Comparison of ENCODE assay signal across 8 mouse cellular contexts in the genomic region with DNA sequence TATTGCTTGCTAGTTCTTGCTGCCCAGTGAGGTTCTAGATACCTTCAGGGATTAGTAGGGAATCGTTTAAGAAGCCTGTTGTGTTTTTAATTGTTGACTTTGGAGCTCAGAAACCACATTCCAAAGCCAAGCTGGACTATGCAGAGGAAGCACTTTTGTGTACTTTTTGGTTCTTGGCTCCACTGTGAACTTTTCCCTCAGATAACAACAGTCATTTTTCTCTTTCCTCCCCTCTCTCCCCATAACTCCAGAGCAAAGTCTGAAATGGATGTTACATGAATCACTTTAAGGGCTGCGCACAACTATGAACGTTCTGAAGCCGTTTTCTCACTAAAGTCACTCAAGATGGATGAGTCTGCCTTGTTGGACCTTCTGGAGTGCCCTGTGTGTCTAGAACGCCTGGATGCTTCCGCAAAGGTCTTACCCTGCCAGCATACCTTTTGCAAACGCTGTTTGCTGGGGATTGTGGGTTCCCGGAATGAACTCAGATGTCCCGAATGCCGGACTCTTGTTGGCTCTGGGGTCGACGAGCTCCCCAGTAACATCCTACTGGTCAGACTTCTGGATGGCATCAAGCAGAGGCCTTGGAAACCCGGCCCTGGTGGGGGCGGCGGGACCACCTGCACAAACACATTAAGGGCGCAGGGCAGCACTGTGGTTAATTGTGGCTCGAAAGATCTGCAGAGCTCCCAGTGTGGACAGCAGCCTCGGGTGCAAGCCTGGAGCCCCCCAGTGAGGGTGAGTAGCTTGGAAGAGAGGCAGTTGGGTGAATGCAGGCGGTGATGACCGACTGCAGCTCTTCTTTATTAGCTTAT. TPM values are rescaled to one million over a fixed set of nuclear protein-coding genes. Genes with fewer than 3 reads are reported as not detected.
DNase-seq lines count a peak whose midpoint lies in the region; ATAC-seq and TF ChIP-seq lines count a peak whose summit lies in the region.

No protein-coding gene starts in this region.

- no peak for TF ChIP-seq CTCF in liver, adult 2 months (IDR thresholded peaks at IDR 0.05; ENCODE audit: low read depth, low read length)

- WGBS in liver, adult 2 months = 61% methylated on average over 20 of the region's 20 CpGs
- 60% methylated on average over 20 of the region's 20 CpGs for WGBS in heart, embryonic 14.5 days

- peak overlapping the region; percentile 84 for H3K4me2 ChIP-seq in heart, embryonic 14.5 days (ENCODE audit: low read length)

- TF ChIP-seq POLR2A in liver, adult 2 months (IDR thresholded peaks at IDR 0.05; ENCODE audit: extremely low read depth, insufficient read depth, low read length) = no peak

- H3K27ac ChIP-seq in liver, adult 2 months (replicated peaks; ENCODE audit: insufficient read depth, low read depth, low read length) = peak overlapping the region; percentile 39
- no peak overlapping the region; a peak in 1 of 4 replicates for H3K27ac ChIP-seq in heart, embryonic 14.5 days (replicated peaks in 1 of 2; ENCODE audit: control insufficient read depth in 1 of 2, insufficient read depth in 1 of 2, low read depth in 2 of 2, low read length in 2 of 2)

- H3K27me3 ChIP-seq in liver, adult 2 months (ENCODE audit: control insufficient read depth, insufficient read depth, low read length) = no peaks in the 10 kb centered on the region
- peaks cover 9% of the 10 kb centered on the region for H3K27me3 ChIP-seq in heart, embryonic 14.5 days (ENCODE audit: control insufficient read depth, insufficient read depth, low read length)

- no peak for ATAC-seq in heart, embryonic 14.5 days (ENCODE audit: insufficient number of reproducible peaks, insufficient read depth, low FRiP score, low read depth)

- H3K4me3 ChIP-seq in liver, adult 2 months (ENCODE audit: insufficient read depth, low read depth, low read length) = peak overlapping the region; percentile 100
- H3K4me3 ChIP-seq in heart, embryonic 14.5 days (ENCODE audit: control insufficient read depth in 1 of 2, insufficient read depth in 1 of 2, low read depth in 1 of 2, low read length in 2 of 2) = peak overlapping the region; percentile 64 to 97

- peaks cover 9% of the 10 kb centered on the region for H3K4me1 ChIP-seq in liver, adult 2 months (ENCODE audit: control insufficient read depth, insufficient read depth, low read length)
- H3K4me1 ChIP-seq in heart, embryonic 14.5 days (ENCODE audit: control insufficient read depth in 2 of 2, insufficient read depth in 2 of 2, low read length in 2 of 2) = peaks cover 9 to 23% of the 10 kb centered on the region in 2 experiments; a peak in 3 of 4 replicates

- H3K79me2 ChIP-seq in liver, adult 2 months (ENCODE audit: control insufficient read depth, insufficient read depth, low read length) = peaks cover 7% of the 10 kb centered on the region; the same call in 1 of the 2 replicates

- no peaks in the 10 kb centered on the region for H3K9me3 ChIP-seq in heart, embryonic 14.5 days (ENCODE audit: control insufficient read depth, low read length)

- peak overlapping the region; percentile 53 for H3K9ac ChIP-seq in liver, adult 2 months (ENCODE audit: low read depth, low read length)
- peak overlapping the region; percentile 79 for H3K9ac ChIP-seq in heart, embryonic 14.5 days (ENCODE audit: low read length)

- peak; percentile 58 for DNase-seq in liver, adult 2 months (ENCODE audit: extremely low read depth, low read depth, low spot score)
- no peak for DNase-seq in liver
- peak; percentile 19 to 36 for DNase-seq in kidney, postnatal 25 days
- peak; percentile 43 for DNase-seq in neural tube, embryonic 10.5 days (ENCODE audit: extremely low spot score, low spot score)
- no peak for DNase-seq in urinary bladder, adult 2 months (ENCODE audit: low spot score)
- DNase-seq in urinary bladder, postnatal 14 days (ENCODE audit: low spot score) = no peak
- no peak for DNase-seq in gastrocnemius, postnatal 25 days

- H3K36me3 ChIP-seq in liver, adult 2 months (ENCODE audit: control insufficient read depth, insufficient read depth, low read length) = no peaks in the 10 kb centered on the region
- H3K36me3 ChIP-seq in heart, embryonic 14.5 days (ENCODE audit: control insufficient read depth, insufficient read depth, low read length) = no peaks in the 10 kb centered on the region

RNA-seq across cellular contexts. Expression of a gene that starts 2.1 kb away (rescaled TPM):
- total RNA-seq in liver, adult 2 months (2014; rRNA removed) = 1.8 and 2.5 TPM in 2 replicates
- 1.3 and 1.6 TPM in 2 replicates for polyA plus RNA-seq in liver, adult 2 months (2012; rRNA removed)
- 4.2 and 4.9 TPM in 2 replicates for polyA plus RNA-seq in heart, embryonic 14.5 days (2014; fragmentation: Nextera tagmentation; extraction: Ambion mirVana)
- 12.7 and 15.0 TPM in 2 replicates for polyA plus RNA-seq in urinary bladder, adult 2 months (2012; rRNA removed)
- 1 to 10 TPM; 1.9 to 2.2 TPM for total RNA-seq in gastrocnemius, postnatal 25 days (2021)

Comparison
In these comparisons a context has a peak if more than half of its experiments do, and no peak if none do; other contexts are left out.
1. DNase-seq: peak in liver, adult 2 months (single experiment), kidney, postnatal 25 days (2 of 2) and neural tube, embryonic 10.5 days (single experiment); none in liver (single experiment), urinary bladder, adult 2 months (single experiment), urinary bladder, postnatal 14 days (single experiment) and gastrocnemius, postnatal 25 days (single experiment).